Mouse (Mus musculus) brain, embryonic 14.5 days (tissue): ENCODE measurements around the gene Morn2. TPM values are rescaled to one million over a fixed set of nuclear protein-coding genes. Genes with fewer than 3 reads are reported as not detected.

ENCODE experiments used
- DNase-seq: peaks from one replicate; pipeline ENCODE4 v3.0.0-alpha.2; 2011; ENCODE audit warnings: low read depth
- CTCF ChIP-seq: fragments of 200-500 bp; IDR thresholded peaks from 2 replicates; pipeline ENCODE4 v1.5.1; 2012; ENCODE audit warnings: inconsistent platforms, mild to moderate bottlenecking, moderate library complexity, borderline replicate concordance; ENCODE audit not compliant: insufficient read depth, insufficient read length; ENCODE audit errors: extremely low read depth
- POLR2A ChIP-seq: fragments of 200-500 bp; IDR thresholded peaks from 2 replicates; pipeline ENCODE4 v1.6.1; 2012; ENCODE audit warnings: mild to moderate bottlenecking, inconsistent platforms, borderline replicate concordance; ENCODE audit not compliant: poor library complexity, insufficient read depth, insufficient read length, severe bottlenecking; ENCODE audit errors: extremely low read depth
- polyA plus RNA-seq: library from polyadenylated mRNA; depleted of rRNA; stranded (reverse); fragments of >200 nt; gene quantifications from 2 replicates; pipeline ENCODE4 v1.2.3, GENCODE M21; 2012; rRNA removed

Gene Morn2
- polyA plus RNA-seq, 1 experiment, result 25.6 TPM

GRCm38 (mm10) chr17:80345277-80345676, 55.3 kb downstream of the Morn2 start:
- TF ChIP-seq POLR2A, result no peak
- peak; percentile 37; the same call in 1 of the 2 replicates for TF ChIP-seq CTCF
- peak; percentile 30 for DNase-seq

- peak; percentile 3 for DNase-seq
These were observed 56.7 kb downstream of the Morn2 start for GRCm38 (mm10) chr17:80346591-80347125.

More at GRCm38 (mm10) chr17:80346591-80347125, 56.7 kb downstream of the Morn2 start:
- TF ChIP-seq POLR2A, result no peak
- TF ChIP-seq CTCF, result no peak

Other genes starting within 250 kb of the Morn2 start
- gene Hnrnpll, start 227.9 kb upstream of the Morn2 start, polyA plus RNA-seq, result 81.9 and 85.7 TPM in 2 replicates
- gene Galm, start 162.7 kb upstream of the Morn2 start, polyA plus RNA-seq, result 2.3 and 2.4 TPM in 2 replicates
- 326 and 421 TPM in 2 replicates for gene Srsf7, start 82.9 kb upstream of the Morn2 start, polyA plus RNA-seq
- 0.05 and 0.08 TPM in 2 replicates for gene Ttc39d, start 82.7 kb upstream of the Morn2 start, polyA plus RNA-seq
- gene Gemin6, start 65.8 kb upstream of the Morn2 start, polyA plus RNA-seq, result 9.7 and 12.5 TPM in 2 replicates
- 65.0 and 69.8 TPM in 2 replicates for gene Dhx57, start 273 bp downstream of the Morn2 start, polyA plus RNA-seq
- 1.9 and 3.1 TPM in 2 replicates for gene Arhgef33, start 17.2 kb downstream of the Morn2 start, polyA plus RNA-seq
- gene Gm10190, start 83.3 kb downstream of the Morn2 start, polyA plus RNA-seq, result 0.93 and 2.3 TPM in 2 replicates
- 11.9 and 21.9 TPM in 2 replicates for gene Sos1, start 190.2 kb downstream of the Morn2 start, polyA plus RNA-seq